ENCODE assay signal across 8 mouse cellular contexts in genomic region chr3:41587588-41587987, GRCm38 (mm10). TPM values are rescaled to one million over a fixed set of nuclear protein-coding genes. Genes with fewer than 3 reads are reported as not detected.
DNase-seq lines count a peak whose midpoint lies in the region; ATAC-seq and TF ChIP-seq lines count a peak whose summit lies in the region.

No protein-coding gene starts in this region.

- H3K9me3 ChIP-seq in liver, postnatal 0 days (ENCODE audit: low read length) = no peaks in the 10 kb centered on the region
- no peaks in the 10 kb centered on the region for H3K9me3 ChIP-seq in liver, embryonic 16.5 days (replicated peaks; ENCODE audit: control insufficient read depth, low read length)

- no peak overlapping the region for H3K9ac ChIP-seq in liver, adult 2 months (ENCODE audit: low read depth, low read length)
- no peak overlapping the region for H3K9ac ChIP-seq in liver, postnatal 0 days (replicated peaks)
- no peak overlapping the region for H3K9ac ChIP-seq in liver, embryonic 16.5 days (ENCODE audit: low read depth, low read length)

- H3K36me3 ChIP-seq in liver, adult 2 months (ENCODE audit: control insufficient read depth, insufficient read depth, low read length) = no peaks in the 10 kb centered on the region; the same call in 1 of the 2 replicates
- peaks cover 27% of the 10 kb centered on the region for H3K36me3 ChIP-seq in liver, postnatal 0 days (replicated peaks; ENCODE audit: insufficient read depth, low read length)
- H3K36me3 ChIP-seq in liver, embryonic 16.5 days (ENCODE audit: control insufficient read depth, insufficient read depth) = peaks cover 6% of the 10 kb centered on the region

- ATAC-seq in liver, postnatal 0 days = no peak
- ATAC-seq in liver, embryonic 16.5 days (ENCODE audit: low read depth) = peak; percentile 30; the same call in 1 of the 2 replicates

- DNase-seq in liver, adult 2 months (ENCODE audit: extremely low read depth, low read depth, low spot score) = no peak
- no peak for DNase-seq in liver, postnatal 0 days
- DNase-seq in heart, postnatal 14 days = peak; percentile 45 to 52
- peak; percentile 32 to 51 for DNase-seq in thymus, postnatal 10 days (ENCODE audit: low spot score in 2 of 2)
- no peak for DNase-seq in urinary bladder, postnatal 10 days (ENCODE audit: low spot score)
- no peak for DNase-seq in layer of hippocampus, adult 9-11 months
- no peak for DNase-seq in right cerebral cortex, postnatal 14 days

- peaks cover 33% of the 10 kb centered on the region for H3K79me2 ChIP-seq in liver, adult 2 months (ENCODE audit: control insufficient read depth, insufficient read depth, low read length)

- TF ChIP-seq CTCF in liver, adult 2 months (IDR thresholded peaks at IDR 0.05; ENCODE audit: low read depth, low read length) = no peak
- no peak for TF ChIP-seq CTCF in liver, postnatal 0 days (IDR thresholded peaks at IDR 0.05; ENCODE audit: low read depth)

- 50% methylated on average over 6 of the region's 6 CpGs for WGBS in liver, adult 2 months
- WGBS in liver, postnatal 0 days (ENCODE audit: insufficient replicate concordance) = 27% methylated on average over 6 of the region's 6 CpGs
- 24% methylated on average over 6 of the region's 6 CpGs for WGBS in liver, embryonic 16.5 days (ENCODE audit: insufficient replicate concordance)

- peaks cover 57% of the 10 kb centered on the region for H3K4me1 ChIP-seq in liver, adult 2 months (ENCODE audit: control insufficient read depth, insufficient read depth, low read length)
- peaks cover 22% of the 10 kb centered on the region for H3K4me1 ChIP-seq in liver, postnatal 0 days (ENCODE audit: insufficient read depth)
- H3K4me1 ChIP-seq in liver, embryonic 16.5 days (ENCODE audit: control insufficient read depth, low read depth, low read length) = peaks cover 12% of the 10 kb centered on the region

- H3K4me2 ChIP-seq in liver, postnatal 0 days (ENCODE audit: low read depth, low read length) = no peak overlapping the region
- H3K4me2 ChIP-seq in liver, embryonic 16.5 days (ENCODE audit: low read depth, low read length) = no peak overlapping the region

- intact Hi-C loops in heart, postnatal 14 days (cut with DNase I) = loop anchor here (2.0 to 10.0 kb wide), 2 partner anchors 15 to 633 kb away; no protein-coding TSS in a partner anchor

- peak overlapping the region; percentile 17; the same call in 1 of the 2 replicates for H3K27ac ChIP-seq in liver, adult 2 months (replicated peaks; ENCODE audit: insufficient read depth, low read depth, low read length)
- H3K27ac ChIP-seq in liver, postnatal 0 days (ENCODE audit: low read depth) = no peak overlapping the region
- H3K27ac ChIP-seq in liver, embryonic 16.5 days (ENCODE audit: low read length) = no peak overlapping the region

- no peak overlapping the region for H3K4me3 ChIP-seq in liver, adult 2 months (ENCODE audit: insufficient read depth, low read depth, low read length)
- H3K4me3 ChIP-seq in liver, postnatal 0 days (ENCODE audit: low read depth, low read length) = no peak overlapping the region
- H3K4me3 ChIP-seq in liver, embryonic 16.5 days (ENCODE audit: low read depth, low read length) = no peak overlapping the region

- no peaks in the 10 kb centered on the region for H3K27me3 ChIP-seq in liver, adult 2 months (ENCODE audit: control insufficient read depth, insufficient read depth, low read length)
- H3K27me3 ChIP-seq in liver, postnatal 0 days (ENCODE audit: insufficient read depth, low read length) = no peaks in the 10 kb centered on the region
- H3K27me3 ChIP-seq in liver, embryonic 16.5 days (ENCODE audit: control insufficient read depth, insufficient read depth, low read depth, low read length) = no peaks in the 10 kb centered on the region

- no peak for TF ChIP-seq EP300 in liver, postnatal 0 days (IDR thresholded peaks at IDR 0.05; ENCODE audit: low read depth)

- TF ChIP-seq POLR2A in liver, adult 2 months (IDR thresholded peaks at IDR 0.05; ENCODE audit: extremely low read depth, insufficient read depth, low read length) = no peak

RNA-seq across cellular contexts. Expression of gene Jade1, which starts 32.1 kb away (rescaled TPM):
- 29.0 and 37.4 TPM in 2 replicates for total RNA-seq in liver, adult 2 months (2014; rRNA removed)
- polyA plus RNA-seq in liver, adult 2 months (2012; rRNA removed) = 15.0 and 20.3 TPM in 2 replicates
- polyA plus RNA-seq in liver, postnatal 0 days (2015; fragmentation: Nextera tagmentation; extraction: Ambion mirVana) = 6.8 and 7.2 TPM in 2 replicates
- total RNA-seq in heart, postnatal 14 days (2021) = 10 to 100 TPM; 28.1 to 28.6 TPM
- polyA plus RNA-seq in liver, embryonic 16.5 days (2015; fragmentation: Nextera tagmentation; extraction: Ambion mirVana) = 6.5 and 6.8 TPM in 2 replicates

Comparison
In these comparisons a context has a peak if more than half of its experiments do, and no peak if none do; other contexts are left out.
1. DNase-seq: peak in heart, postnatal 14 days (2 of 2) and thymus, postnatal 10 days (2 of 2); none in liver, adult 2 months (single experiment), liver, postnatal 0 days (single experiment), urinary bladder, postnatal 10 days (single experiment), layer of hippocampus, adult 9-11 months (single experiment) and right cerebral cortex, postnatal 14 days (single experiment).